Mouse (Mus musculus) embryonic facial prominence, embryonic 15.5 days (tissue): ENCODE results near the gene Ankrd13d. TPM values are rescaled to one million over a fixed set of nuclear protein-coding genes. Genes with fewer than 3 reads are reported as not detected.

Source experiments
- ATAC-seq: fragments of 200-750 bp; cut with Nextera tagmentation; 2 replicates; pipeline ENCODE4 v1.8.0; 2017; ENCODE audit warnings: low read depth, moderate TSS enrichment; ENCODE audit not compliant: insufficient number of reproducible peaks, low FRiP score, low TSS enrichment
- H3K27ac ChIP-seq: fragments of 300-500 bp; sonication (generic); replicated peaks from 2 replicates; pipeline ENCODE4 v1.5.1; 2015; ENCODE audit warnings: mild to moderate bottlenecking, inconsistent platforms
- H3K27me3 ChIP-seq: fragments of 300-500 bp; sonication (generic); 2 replicates; pipeline ENCODE4 v1.6.1; 2015; ENCODE audit warnings: inconsistent platforms
- H3K36me3 ChIP-seq: fragments of 300-500 bp; sonication (generic); 2 replicates; pipeline ENCODE4 v1.6.1; 2015; ENCODE audit warnings: mild to moderate bottlenecking, inconsistent platforms
- H3K4me1 ChIP-seq: fragments of 300-500 bp; sonication (generic); 2 replicates; pipeline ENCODE4 v1.6.1; 2015; ENCODE audit warnings: inconsistent platforms
- H3K4me2 ChIP-seq: fragments of 300-500 bp; sonication (generic); replicated peaks from 2 replicates; pipeline ENCODE4 v1.6.1; 2015; ENCODE audit warnings: mild to moderate bottlenecking, inconsistent platforms
- H3K4me3 ChIP-seq: fragments of 300-500 bp; sonication (generic); replicated peaks from 2 replicates; pipeline ENCODE4 v1.5.1; 2015; ENCODE audit warnings: mild to moderate bottlenecking, inconsistent platforms
- H3K9ac ChIP-seq: fragments of 300-500 bp; sonication (generic); 2 replicates; pipeline ENCODE4 v1.6.1; 2015; ENCODE audit warnings: inconsistent platforms
- H3K9me3 ChIP-seq: fragments of 300-500 bp; sonication (generic); replicated peaks from 2 replicates; pipeline ENCODE4 v1.6.1; 2016; ENCODE audit warnings: inconsistent platforms
- WGBS: fragments of 180-500 bp; shearing (Covaris S2); methylation state at CpG from one replicate; pipeline ENCODE4 v1.1.7; 2015; 5-methylcytosine and 5-hydroxymethylcytosine counted together
- polyA plus RNA-seq: library from polyadenylated mRNA; unstranded; fragments of >200 nt; fragmentation: Nextera tagmentation; extraction: Ambion mirVana; gene quantifications from 2 replicates; pipeline ENCODE4 v1.2.1, GENCODE M21; 2015

Gene Ankrd13d
- polyA plus RNA-seq, 1 experiment from 2014 or later = 13.0 TPM

DNA sequence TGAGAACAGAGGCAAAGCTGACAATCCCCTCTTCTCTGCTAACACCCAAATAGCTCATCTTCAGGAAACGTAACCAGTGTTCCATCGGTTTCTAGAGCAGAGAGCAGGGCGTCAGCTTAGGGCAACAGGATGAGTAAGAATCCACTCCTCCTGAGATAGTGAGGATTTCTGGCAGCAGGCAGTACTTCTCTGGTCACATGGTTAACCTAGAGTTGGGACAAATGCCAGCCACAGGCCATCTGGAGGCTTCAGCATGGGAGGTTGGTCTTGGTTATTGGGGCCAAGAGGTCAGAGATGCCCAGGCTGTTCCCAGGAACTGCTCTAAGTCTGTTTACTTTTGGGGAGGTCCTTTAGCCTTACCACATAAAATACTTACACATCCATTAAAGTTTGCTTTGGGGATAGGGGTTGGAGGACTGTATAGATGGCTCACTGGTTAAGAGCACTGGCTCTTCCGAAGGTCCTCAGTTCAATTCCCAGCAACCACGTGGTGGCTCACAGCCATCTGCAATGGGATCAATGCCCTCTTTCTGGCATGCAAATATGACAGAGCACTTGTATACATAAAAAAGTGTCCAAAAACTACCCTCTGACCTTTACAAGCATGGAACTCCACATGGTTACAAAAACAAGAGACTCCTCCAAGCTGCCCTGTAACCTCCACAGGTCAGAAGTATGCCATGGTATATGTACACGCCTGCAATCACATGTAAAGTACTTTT, 32.4 kb upstream of the Ankrd13d start:
- WGBS = 86% methylated on average over 6 of the region's 6 CpGs
- no peak for ATAC-seq
- peaks cover 53% of the 10 kb centered on the region for H3K36me3 ChIP-seq

DNA sequence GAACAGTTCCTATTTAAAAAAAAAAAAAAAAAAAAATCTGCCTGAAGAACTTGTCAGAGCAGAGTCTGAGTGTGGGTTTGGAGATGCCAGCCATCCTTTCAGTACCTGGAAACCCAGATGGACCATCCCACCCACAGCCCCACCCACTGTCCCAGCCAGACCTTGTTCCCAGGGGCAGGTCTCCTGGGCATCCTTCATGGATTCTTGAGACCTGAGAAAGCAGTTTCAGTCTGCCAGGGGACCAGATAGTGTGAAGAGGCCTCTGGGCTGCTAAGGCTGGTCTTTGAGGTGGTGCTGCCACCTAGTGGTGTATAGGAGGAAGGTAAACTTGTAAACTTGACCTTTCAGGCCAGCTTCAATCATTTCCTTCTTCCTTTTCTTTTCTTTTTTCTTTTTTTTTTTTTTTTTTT, 26.8 kb upstream of the Ankrd13d start:
- Histone ChIP-seq H3K4me1 (peaks cover 14% of the 10 kb centered on the region), H3K9me3 (no peaks in the 10 kb centered on the region), H3K4me3 (no peak overlapping the region), H3K36me3 (peaks cover 2% of the 10 kb centered on the region; the same call in 1 of the 2 replicates), H3K4me2 (no peak overlapping the region), H3K27ac (no peak overlapping the region), H3K27me3 (no peaks in the 10 kb centered on the region), H3K9ac (no peak overlapping the region)
- no peak for ATAC-seq

More for the DNA sequence above, 32.4 kb upstream of the Ankrd13d start:
- H3K27me3 ChIP-seq = no peaks in the 10 kb centered on the region
- H3K4me2 ChIP-seq = no peak overlapping the region
- no peak overlapping the region for H3K4me3 ChIP-seq
- no peaks in the 10 kb centered on the region for H3K9me3 ChIP-seq
- H3K27ac ChIP-seq = no peak overlapping the region
- H3K9ac ChIP-seq = no peak overlapping the region
- H3K4me1 ChIP-seq = no peaks in the 10 kb centered on the region

- 93% methylated on average over 4 of the region's 4 CpGs for WGBS
- no peak for ATAC-seq
Measured at GRCm38 (mm10) chr19:4309302-4309701, 26.4 kb upstream of the Ankrd13d start.

DNA sequence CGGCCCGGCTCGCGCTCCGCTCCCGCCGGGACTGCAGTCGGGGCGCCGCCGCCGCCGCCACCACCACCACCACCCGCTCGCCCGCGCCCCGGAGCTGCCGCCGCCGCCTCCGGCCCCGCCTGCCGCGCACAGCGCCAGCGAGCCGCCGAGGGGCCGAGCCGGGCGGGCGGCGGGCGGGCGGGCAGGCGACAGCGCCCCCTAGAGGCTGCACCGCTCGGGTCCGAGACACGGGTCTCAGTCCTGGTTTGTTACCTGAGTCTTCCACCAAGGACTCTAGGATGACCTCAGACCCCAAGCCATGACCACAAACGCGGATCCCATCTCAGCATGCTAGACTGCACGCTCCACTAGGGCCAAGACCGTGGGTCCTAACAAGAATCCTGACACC, 23.2 kb upstream of the Ankrd13d start, which contains the start of gene Grk2:
Grk2 (minus strand) TSS at position 33 of the 388 bp plus-strand sequence.
- Histone ChIP-seq H3K36me3 (no peaks in the 10 kb centered on the region), H3K4me1 (peaks cover 50% of the 10 kb centered on the region), H3K27me3 (no peaks in the 10 kb centered on the region), H3K4me3 (peak within 1 kb of the TSS; percentile 85), H3K9me3 (no peaks in the 10 kb centered on the region), H3K27ac (peak within 1 kb of the TSS; percentile 84), H3K9ac (peak within 1 kb of the TSS; percentile 89), H3K4me2 (peak within 1 kb of the TSS; percentile 81)
- ATAC-seq = peak; percentile 76
- 0% methylated on average over 18 of the region's 46 CpGs for WGBS

More at GRCm38 (mm10) chr19:4309302-4309701, 26.4 kb upstream of the Ankrd13d start:
- Histone ChIP-seq H3K9me3 (no peaks in the 10 kb centered on the region), H3K9ac (no peak overlapping the region), H3K27me3 (no peaks in the 10 kb centered on the region), H3K4me1 (peaks cover 19% of the 10 kb centered on the region), H3K36me3 (no peaks in the 10 kb centered on the region; the same call in 1 of the 2 replicates), H3K27ac (no peak overlapping the region), H3K4me2 (no peak overlapping the region), H3K4me3 (no peak overlapping the region)

- Histone ChIP-seq H3K4me1 (peaks cover 55% of the 10 kb centered on the region), H3K9ac (peak overlapping the region; percentile 89), H3K9me3 (no peaks in the 10 kb centered on the region), H3K27me3 (no peaks in the 10 kb centered on the region), H3K4me2 (peak overlapping the region; percentile 81), H3K36me3 (no peaks in the 10 kb centered on the region), H3K27ac (peak overlapping the region; percentile 84), H3K4me3 (peak overlapping the region; percentile 85)
- under 1% methylated on average over 56 of the region's 68 CpGs for WGBS
- peak; percentile 36; the same call in 1 of the 2 replicates for ATAC-seq
Measured at GRCm38 (mm10) chr19:4305491-4306189, 22.7 kb upstream of the Ankrd13d start.

DNA sequence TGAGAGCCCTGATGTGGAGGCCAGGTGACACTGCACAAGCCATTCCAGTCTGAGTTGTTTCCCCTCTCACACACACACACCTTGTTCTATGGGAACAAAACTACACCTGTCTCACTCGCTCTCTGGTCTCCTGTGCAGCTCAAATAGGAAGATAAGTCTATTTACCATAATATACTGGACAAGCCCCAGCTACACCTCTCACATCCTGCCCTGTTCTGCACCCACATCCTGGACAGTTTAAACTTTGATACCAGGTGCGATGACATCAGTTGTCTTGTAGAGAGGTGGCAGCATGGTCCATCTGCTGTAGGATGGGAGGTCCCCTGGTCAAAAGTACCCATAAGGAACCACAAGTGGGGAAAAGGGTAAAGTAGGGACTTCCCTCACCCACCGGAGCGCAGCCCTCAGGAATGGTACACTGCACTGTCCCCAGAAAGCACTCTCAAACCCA, 22.0 kb upstream of the Ankrd13d start:
- H3K4me3 ChIP-seq = peak overlapping the region; percentile 85
- H3K27ac ChIP-seq = peak overlapping the region; percentile 84
- H3K4me1 ChIP-seq = peaks cover 63% of the 10 kb centered on the region
- H3K36me3 ChIP-seq = no peaks in the 10 kb centered on the region
- H3K9ac ChIP-seq = peak overlapping the region; percentile 89; the same call in 1 of the 2 replicates
- WGBS = 47% methylated on average over 4 of the region's 4 CpGs
- no peak for ATAC-seq
- no peaks in the 10 kb centered on the region for H3K27me3 ChIP-seq
- H3K4me2 ChIP-seq = peak overlapping the region; percentile 81
- H3K9me3 ChIP-seq = no peaks in the 10 kb centered on the region

- no peaks in the 10 kb centered on the region for H3K36me3 ChIP-seq
- no peak for ATAC-seq
- H3K27ac ChIP-seq = peak overlapping the region; percentile 84; the same call in 1 of the 2 replicates
- no peaks in the 10 kb centered on the region for H3K27me3 ChIP-seq
- H3K4me2 ChIP-seq = peak overlapping the region; percentile 81
- WGBS = 71% methylated on average over 5 of the region's 5 CpGs
- no peaks in the 10 kb centered on the region for H3K9me3 ChIP-seq
- H3K4me3 ChIP-seq = peak overlapping the region; percentile 85
- no peak overlapping the region for H3K9ac ChIP-seq
- peaks cover 68% of the 10 kb centered on the region for H3K4me1 ChIP-seq
Measured at GRCm38 (mm10) chr19:4304251-4304821, 21.4 kb upstream of the Ankrd13d start.

- ATAC-seq = no peak
- Histone ChIP-seq H3K9me3 (no peaks in the 10 kb centered on the region), H3K4me1 (peaks cover 74% of the 10 kb centered on the region), H3K4me2 (0 out of 2 replicates have a peak overlapping the region, but pooled peaks have one; percentile 42), H3K27ac (peak overlapping the region; percentile 83), H3K9ac (no peak overlapping the region), H3K36me3 (no peaks in the 10 kb centered on the region), H3K27me3 (no peaks in the 10 kb centered on the region), H3K4me3 (no peak overlapping the region)
- WGBS = 90% methylated on average over 5 of the region's 5 CpGs
Measured at GRCm38 (mm10) chr19:4303640-4303995, 20.7 kb upstream of the Ankrd13d start.

GRCm38 (mm10) chr19:4302936-4303639, 20.2 kb upstream of the Ankrd13d start:
- Histone ChIP-seq H3K4me1 (peaks cover 79% of the 10 kb centered on the region), H3K27me3 (no peaks in the 10 kb centered on the region), H3K9me3 (no peaks in the 10 kb centered on the region), H3K36me3 (no peaks in the 10 kb centered on the region), H3K27ac (peak overlapping the region; percentile 83), H3K4me3 (peak overlapping the region; percentile 17), H3K9ac (no peak overlapping the region; the same call in 1 of the 2 replicates), H3K4me2 (peak overlapping the region; percentile 42)
- 51% methylated on average over 7 of the region's 7 CpGs for whole genome bisulfite sequencing
- ATAC-seq = no peak

GRCm38 (mm10) chr19:4301735-4302651, 19.1 kb upstream of the Ankrd13d start:
- Histone ChIP-seq H3K4me3 (peak overlapping the region; percentile 17), H3K27me3 (no peaks in the 10 kb centered on the region), H3K9ac (no peak overlapping the region), H3K9me3 (no peaks in the 10 kb centered on the region), H3K36me3 (no peaks in the 10 kb centered on the region), H3K4me1 (peaks cover 89% of the 10 kb centered on the region), H3K4me2 (peak overlapping the region; percentile 42), H3K27ac (peak overlapping the region; percentile 83)
- 11% methylated on average over 21 of the region's 21 CpGs for WGBS
- ATAC-seq = no peak
